Mouse (Mus musculus) adrenal gland (tissue): ENCODE results near the gene Slc6a19.
"Not testable (repeated sequence)": the region's sequence is repeated elsewhere in the genome, so short reads cannot be mapped to it uniquely, and the experiment has no call there.

Experiments used
- intact Hi-C: fragments of 180-260 bp; cut with DNase I; formaldehyde crosslinking; loops from one replicate; pipeline ENCODE4 v1.15.1; 2025

Slc6a19 gene

DNA sequence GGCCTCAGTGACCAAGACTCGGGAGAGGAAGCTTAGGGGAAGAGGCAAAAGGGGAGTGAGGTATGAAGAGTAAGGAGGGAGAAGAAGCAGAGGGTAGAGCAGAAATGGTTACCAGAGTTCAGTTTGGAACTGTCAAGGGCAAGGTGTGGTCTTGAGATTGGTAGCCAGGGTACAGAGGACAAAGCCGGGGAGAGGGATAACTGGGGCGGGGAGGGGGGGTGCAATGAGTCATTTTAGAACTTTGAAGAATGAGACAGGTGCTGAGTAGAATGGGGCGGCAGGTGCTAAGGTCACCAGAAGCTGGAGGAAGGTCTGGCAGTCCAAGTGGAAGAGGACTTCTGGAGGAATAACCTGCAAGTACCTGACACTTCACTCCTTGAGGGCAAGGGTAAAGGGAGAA is 8.5 kb upstream of the Slc6a19 start:
- intact Hi-C loops: loop anchor here (5.0 kb wide), 1 partner anchor 66 kb away; no protein-coding TSS in a partner anchor

DNA sequence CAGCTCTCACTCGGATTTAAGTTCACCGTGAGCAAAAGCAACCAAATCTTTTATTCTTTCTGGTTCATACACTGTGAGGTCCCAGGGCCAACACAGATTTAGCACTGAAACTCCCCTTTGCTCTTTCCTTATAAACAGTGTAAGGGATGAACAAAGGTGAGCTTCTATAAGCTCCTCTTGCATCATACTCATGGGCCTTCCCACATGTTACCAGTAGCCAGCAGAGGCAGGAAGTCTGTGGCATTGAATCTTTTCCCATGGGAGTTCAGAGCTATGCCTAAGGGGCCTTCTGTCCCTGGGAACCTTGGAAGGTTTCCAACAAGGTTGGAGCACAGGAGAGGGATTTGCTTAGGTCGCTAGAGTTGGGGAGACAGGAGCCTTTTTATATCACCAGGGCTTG is 7.6 kb upstream of the Slc6a19 start:
- intact Hi-C loops: loop anchor here (5.0 kb wide), 1 partner anchor 65 kb away; no protein-coding TSS in a partner anchor

DNA sequence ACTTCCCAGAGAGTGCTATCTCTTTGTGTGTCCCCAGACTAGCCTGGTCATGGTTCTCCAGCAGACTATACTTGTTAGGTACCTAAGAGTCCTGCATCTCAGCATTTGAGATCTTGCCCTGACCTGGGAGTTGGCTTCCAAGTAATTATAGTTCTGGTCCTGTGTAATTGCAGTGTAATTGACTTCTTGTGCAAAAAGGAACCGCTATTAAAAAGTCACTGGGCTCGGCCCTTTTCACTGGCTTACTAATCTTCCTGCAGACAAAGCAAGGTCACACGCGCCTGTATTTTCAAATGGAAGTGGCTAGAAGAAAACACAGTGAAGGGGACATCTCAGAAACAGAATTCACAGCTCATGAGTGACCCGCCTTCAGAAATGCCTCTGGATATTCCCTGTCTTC is 7.1 kb upstream of the Slc6a19 start:
- intact Hi-C loops: loop anchor here (5.0 kb wide), 1 partner anchor 65 kb away; no protein-coding TSS in a partner anchor

DNA sequence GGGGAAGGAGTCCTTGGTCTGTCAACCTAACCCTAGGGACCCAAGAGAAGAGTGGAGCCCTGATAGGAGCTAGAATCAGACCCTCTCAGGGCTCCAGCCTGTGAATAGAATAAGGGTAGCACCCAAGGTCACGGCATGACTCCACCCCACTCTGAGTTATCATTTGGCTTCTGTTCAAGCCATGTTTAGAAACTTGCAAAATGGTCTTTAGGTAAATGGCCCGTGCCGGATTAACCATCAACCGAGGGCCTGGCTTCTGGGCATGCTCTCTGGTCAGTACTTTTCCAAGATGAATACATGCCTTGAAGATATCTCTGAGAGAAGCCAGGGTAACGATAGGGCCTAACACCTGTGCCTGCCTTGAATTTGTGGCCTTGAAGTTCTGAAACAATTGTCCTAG is 6.6 kb upstream of the Slc6a19 start:
- intact Hi-C loops: loop anchor here (5.0 kb wide), 1 partner anchor 64 kb away; no protein-coding TSS in a partner anchor

DNA sequence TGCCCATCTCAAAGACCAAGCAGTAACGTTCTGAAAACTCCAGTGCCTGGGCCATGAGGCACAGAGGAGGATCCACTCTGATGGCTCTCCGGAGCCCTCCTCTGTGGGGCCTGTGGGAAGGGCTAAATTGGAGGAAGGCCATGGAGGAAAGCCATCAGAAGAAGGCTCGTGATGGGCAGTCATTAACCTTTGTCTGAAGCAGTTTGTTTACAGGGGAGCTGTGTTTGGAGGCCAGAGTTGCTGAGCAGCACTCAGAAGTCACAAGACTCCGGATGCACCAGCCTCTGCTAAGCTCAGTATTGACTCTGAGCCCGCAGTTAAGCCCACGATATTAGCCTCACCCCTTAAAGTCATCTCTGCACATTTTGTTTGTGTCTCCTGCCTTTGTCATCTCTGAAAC is 4.8 kb upstream of the Slc6a19 start:
- intact Hi-C loops: no loop called here

DNA sequence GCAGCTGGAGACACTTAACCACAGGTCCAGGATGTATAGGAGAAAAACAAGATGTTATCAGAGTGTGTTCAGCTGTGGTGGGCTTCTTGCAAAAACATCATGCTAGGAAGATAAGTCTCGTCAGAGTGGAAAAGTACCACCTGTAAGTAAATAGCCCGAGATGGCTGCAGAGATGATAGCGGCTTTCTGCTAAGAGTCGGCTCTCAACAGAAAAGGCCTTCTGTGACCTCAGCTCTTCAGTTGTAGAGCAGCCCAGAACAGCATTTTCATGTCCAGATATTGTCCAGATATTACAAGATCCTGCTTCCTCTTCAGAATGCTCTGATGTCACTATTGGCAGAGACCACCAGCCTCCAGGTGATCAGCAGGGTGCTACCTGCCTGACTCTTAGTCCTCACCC is 1.2 kb downstream of the Slc6a19 start:
- intact Hi-C loops: not testable (repeated sequence)

DNA sequence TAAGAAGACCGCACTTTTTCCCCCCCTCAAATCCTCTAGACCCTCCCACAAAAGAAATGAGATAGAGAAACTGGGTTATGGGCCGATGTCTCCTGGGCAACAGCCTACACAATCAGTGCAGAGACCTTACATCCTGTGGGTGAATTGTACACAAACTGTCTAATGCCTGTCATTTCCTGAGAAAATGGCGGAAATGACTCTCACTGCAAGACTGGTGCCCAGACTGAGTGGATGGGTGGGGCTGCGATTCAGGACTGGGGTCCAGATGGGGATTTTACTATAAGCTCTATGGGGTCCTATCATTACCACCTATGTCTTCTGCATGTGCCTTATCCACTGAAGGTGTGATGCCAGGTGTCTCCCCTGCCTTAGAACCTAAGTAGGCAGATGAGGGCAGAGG is 1.9 kb downstream of the Slc6a19 start:
- intact Hi-C loops: no loop called here

DNA sequence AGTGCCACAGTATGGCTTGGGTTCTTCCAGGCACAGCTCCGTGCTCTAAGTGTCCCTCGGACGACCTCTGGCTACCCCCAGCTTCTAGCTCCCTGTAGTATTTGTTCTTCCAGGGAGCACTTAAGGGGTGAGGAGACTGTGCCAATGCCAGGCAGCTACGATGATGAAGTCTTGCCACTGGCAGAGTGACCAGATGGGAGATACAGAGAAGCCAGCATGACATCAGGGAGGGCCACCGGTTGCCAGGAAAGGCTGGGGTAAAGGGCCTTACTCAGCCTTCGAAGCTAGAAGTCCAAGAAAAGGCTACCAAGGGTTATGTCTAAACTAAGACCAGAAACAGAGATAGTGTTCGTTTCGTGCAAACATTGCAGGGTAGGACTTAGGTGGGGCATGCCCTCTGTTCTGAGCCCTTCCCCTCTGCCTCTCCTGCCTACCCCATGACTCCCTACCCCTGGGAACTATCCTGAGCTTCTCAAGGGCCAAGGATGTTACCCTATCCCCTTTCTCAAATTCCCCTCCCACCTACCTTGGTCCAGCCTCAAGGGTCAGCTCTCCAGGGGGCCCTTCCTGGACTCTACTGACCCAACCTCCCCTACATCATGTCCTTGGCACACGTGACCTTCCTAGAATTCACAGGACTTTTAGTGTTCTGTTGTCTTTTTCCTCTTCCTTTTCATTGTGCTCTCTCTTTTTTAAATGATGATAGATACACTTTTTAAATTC is 3.3 kb downstream of the Slc6a19 start:
- intact Hi-C loops: no loop called here

DNA sequence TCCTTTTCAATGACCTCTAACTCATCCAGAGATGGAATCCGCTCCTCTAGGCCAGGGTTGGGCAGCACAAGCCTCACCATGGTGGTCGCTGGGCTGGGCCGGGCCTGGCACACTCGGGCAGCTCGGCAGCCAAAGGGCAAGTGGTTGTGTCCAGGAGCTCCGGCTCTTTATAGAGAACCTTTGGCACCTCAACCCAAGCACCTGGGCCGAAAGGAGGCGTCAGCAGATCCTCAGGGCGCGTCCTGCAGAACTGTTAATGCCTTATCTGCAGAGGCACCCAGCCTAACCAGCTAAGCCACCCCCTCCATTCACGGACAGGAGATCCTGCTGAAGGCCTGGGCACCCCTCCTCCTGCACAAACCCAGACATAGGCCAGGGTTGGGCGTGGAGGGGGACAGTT is 4.1 kb downstream of the Slc6a19 start:
- intact Hi-C loops: no loop called here

DNA sequence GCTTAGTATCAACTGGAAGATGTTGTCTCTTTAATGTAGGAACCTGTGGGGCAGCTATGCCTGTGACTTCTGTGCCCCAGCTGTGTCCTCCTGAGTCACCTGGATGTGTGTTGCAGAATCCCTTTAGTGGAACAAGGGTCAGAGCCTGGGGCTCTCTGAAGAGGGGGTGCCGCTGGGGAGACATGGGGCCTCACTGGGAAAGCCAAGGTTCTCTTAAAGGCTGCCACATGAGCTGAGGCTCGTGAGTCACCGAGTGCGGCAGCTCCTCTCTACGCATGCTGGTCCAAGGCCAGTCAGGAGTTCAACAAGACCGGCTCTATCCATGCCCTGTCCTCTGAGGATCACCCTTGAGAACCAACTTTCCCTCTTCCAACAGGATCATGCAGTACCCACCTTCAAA is 5.0 kb downstream of the Slc6a19 start:
- intact Hi-C loops: loop anchor here (5.0 kb wide), 1 partner anchor 187 kb away; no protein-coding TSS in a partner anchor

DNA sequence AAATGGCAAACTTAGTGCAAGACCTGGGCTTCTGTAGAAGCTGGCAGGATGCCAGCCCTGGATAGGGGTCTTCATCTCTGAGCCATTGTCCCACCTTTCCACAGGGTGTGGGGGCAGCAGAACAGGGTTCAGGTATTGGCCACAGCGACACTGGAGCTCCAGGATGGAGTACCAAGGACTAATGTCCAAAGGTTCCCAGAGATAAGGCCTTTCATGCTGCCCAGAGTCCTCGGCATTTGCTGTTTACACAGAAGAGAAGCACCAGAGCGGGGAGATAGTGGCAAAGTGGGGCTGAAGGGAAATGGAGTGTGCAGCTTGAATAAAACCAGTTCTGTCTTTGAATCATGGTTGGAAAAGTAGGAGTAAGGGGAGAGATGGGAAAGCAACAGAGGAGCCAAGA is 8.1 kb downstream of the Slc6a19 start:
- intact Hi-C loops: loop anchor here (5.0 kb wide), 1 partner anchor 184 kb away; no protein-coding TSS in a partner anchor

DNA sequence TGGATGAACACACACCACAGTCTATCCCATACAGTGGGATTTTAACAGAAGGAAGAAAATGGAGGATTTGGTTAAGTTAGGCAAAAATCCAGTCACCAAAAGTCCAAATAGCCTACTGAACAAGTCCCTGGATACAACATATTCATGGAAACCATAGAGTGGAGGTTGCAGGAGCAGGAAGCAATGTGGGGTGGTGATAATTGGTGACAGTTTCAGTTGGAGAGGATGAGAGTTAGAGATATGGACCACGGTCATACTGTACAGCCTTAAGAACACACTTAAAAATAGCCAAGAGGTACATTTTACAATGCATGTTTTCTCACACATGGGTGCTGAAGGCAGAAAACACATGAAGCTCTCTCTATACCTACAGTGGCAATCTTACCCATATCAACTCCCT is 9.7 kb downstream of the Slc6a19 start:
- intact Hi-C loops: loop anchor here (5.0 kb wide), 1 partner anchor 183 kb away; no protein-coding TSS in a partner anchor

DNA sequence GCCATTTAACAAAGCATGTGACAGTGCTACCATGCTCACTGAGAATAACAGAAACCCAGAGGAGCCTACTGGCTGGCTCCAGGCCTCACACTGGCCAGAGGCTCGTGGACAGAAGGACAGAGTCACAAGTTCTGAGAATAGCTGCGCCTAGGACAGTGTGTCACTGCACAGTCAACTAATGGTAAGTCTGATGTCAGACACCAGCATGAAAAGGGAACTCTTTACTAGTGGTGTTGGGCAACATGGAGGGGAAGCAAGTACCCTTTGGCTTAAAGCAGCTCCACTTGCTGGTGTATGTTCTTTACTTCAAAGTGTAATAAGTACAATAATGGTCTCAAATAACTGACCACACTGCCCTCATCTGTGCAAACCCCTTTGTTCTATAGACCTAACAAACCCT is 11.3 kb downstream of the Slc6a19 start:
- intact Hi-C loops: loop anchor here (2.0 kb wide), 1 partner anchor 47 kb away; no protein-coding TSS in a partner anchor

DNA sequence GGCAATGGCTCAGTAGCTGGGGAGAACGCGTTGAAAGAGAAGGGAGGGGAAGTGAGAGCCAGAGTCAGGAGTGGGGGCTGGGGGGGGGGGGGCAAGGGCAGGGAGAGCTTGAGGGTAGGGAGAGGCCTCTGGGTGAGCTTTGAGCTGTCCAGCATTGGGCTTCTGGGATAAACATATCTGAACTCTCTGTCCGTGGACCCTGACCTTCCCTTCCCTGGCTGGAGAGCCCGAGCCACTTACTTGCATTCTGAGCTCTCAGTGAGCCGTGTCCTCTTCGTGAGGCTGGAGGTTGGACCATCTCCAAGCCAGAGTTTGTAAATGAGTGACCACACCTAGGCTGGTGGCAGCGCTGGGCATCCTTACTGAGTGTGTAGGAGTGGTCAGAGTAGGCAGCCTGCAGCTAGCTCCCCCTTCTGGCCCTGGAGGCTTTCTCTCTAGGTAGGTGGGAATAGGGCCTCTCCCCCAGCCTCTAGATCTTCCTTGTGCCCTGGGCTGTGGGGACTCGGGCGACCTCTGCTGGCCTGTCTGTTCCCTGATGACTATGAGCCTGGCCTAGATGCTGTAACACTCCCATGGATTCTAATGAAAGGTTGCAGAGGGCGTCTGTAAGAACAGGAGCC is 12.3 kb downstream of the Slc6a19 start:
- intact Hi-C loops: loop anchor here (2.0 kb wide), 1 partner anchor 46 kb away; no protein-coding TSS in a partner anchor

DNA sequence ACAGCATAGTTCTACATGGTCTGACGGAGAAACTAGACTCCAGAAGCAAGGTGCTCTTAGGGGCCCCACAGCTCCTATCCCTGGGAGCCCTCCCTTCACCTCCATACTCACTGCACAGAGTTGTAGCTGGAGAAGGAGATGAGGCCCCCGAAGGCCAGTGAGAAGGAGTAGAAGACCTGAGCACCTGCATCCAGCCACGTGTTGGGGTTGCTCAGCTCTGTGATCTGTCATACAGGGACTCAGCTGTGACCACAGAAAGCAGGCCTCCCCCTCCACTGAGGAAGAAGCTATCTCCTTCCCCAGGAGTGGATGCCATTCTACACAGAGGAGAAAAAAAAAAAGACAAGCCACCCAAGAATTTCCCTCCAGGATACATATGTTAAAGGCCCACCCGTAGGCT is 15.7 kb downstream of the Slc6a19 start:
- intact Hi-C loops: no loop called here

DNA sequence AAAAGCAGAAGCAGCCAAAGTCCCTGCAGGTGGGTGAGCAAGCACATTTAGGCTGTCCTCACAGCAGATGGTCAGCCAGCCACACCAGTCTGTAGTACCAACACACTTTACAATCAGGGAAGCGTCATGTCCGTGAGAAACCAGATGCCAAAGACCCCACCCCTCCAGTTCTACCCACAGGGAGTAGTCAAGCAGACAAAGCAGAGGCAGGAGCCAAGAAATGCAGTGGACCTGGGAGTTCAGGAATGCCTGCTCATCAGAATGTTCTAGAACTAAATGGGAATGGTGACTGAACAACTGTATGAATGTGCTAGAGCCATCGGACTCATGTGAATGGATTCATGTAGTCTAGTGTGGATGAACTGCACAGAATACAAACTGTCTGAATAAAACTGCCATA is 17.1 kb downstream of the Slc6a19 start:
- intact Hi-C loops: no loop called here

DNA sequence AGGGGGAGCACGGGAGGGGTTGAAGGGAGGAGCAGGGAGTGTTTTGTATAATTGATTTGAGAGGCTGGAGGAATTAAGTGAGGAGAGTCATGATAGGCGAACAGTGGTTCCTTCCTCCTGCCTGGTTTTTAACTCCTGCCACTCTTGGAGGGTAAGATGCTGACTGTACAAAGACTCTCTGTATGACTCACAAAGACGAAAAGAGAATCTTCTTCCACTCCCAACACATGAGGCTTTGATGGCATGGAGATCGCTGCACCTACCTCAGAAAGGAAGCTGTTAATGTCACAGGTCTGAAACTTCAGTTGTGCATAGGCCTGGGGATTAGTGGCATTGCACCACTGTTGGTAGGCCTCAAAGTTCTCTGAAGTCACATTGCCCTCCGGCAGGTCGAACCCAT is 19.2 kb downstream of the Slc6a19 start:
- intact Hi-C loops: no loop called here

DNA sequence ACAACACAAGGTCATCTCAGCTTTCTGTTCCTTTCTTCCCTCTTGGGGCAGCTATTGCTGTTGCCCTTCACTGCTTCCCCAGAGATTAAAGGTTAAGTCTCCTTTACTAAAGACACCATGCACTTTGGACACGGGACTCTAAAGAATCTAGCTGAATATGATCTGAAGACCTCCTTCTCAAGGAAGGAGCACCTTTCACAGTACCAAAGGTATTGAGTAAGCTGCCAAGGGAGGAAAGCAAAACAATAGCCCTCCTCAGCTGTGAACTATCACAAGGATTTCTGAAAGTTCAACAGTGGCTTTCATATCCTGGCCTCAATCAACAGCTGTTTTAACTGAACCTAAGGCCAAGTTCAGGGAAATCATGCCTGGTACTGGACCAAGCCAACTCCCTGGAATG is 20.3 kb downstream of the Slc6a19 start:
- intact Hi-C loops: no loop called here

DNA sequence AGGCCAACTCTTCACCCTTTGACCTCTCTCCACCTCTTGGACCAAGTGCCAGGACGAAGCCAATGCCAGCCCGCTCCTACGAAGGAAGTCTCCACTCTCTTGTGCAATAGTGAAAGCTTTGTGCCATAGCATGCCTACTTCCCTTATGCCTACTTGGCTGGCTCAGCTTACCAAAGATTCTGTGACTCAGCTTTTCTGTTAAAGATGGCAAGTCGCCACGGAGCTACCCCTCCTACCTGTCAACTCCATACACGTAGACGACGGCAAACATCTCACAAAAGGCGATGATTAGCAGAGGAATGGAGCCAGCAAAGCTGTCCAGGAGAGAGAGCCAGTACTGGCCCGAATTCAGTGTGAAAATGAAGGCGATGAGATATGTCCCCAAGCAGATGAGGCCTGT is 21.0 kb downstream of the Slc6a19 start:
- intact Hi-C loops: no loop called here

DNA sequence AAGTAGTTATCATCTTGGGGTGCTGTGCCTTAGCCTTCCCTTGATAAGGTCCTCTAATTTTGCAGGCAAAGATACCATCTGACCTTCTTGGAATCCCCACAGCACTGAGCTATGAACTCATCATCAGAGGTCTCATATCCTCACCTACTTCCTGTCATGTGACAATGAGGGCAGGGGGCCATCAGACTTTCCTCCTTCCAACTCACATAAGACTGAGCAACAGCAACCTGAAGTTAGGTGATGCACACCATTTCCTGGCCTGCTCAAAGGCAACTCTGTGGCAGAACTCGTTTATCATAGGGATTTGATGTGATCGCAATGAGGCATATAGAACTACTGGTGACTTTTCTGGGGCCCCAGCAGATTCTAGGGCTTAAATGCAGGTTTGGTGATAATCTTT is 22.4 kb downstream of the Slc6a19 start:
- intact Hi-C loops: no loop called here

DNA sequence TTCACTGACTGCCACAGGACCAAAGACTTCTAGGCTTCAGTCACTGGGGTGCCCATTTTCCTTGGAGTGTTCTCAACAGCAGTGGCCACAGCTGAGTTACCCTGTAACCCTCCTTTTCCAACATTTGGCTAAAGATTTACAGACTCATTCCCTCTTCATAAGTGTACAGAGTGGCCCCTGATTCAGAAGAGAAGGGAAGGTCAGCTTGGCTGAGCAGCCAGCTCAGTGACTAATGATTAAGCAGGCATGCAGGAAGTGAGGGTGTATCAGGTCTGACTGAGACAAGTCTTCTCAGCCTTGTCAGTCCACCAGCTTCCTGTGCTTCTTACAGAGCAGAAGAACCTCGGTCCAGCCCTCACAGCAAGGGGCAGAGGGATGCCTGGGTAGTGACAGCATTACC is 24.3 kb downstream of the Slc6a19 start:
- intact Hi-C loops: no loop called here

DNA sequence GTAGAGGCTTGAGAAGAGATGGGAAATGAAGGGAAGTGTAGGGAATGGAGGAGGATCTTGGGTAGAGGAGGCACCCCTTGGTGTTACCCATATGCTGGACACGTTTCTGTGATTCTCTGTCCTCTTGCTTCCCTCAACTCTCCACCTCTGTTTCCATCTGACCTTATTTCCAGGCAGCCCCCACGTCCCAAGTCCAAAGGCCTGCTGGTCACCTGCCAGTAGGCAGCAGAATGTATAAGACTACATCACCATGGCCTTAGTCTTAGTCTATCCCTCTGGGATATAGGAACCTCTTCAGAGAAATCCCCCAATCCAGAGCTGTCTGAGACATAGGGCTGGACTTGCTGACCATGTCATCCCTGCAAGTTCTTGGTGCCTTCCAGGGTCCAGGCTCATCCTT is 25.4 kb downstream of the Slc6a19 start:
- intact Hi-C loops: no loop called here

DNA sequence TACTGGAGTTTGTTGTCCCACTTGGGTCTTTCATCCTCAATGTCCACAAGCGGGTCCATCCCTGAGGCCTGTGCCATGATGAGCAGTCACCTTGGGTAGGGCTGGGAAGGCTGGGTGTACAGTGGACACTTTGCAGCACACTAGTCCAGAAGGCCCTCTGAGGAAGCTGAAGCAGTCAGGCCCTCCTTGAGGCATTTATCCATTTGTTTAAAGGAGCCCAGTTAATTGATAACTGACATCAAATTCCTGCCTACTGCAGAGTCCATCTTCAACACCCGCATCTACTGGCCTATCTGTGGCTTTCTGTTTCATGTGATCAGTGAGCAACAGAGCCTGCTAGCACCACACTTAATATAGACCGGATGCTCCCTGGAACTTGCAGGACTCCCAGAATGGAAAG is 26.8 kb downstream of the Slc6a19 start, which contains the start of gene Slc6a18:
Slc6a18 (minus strand) TSS at position 171 of the 400 bp plus-strand sequence.
- intact Hi-C loops: no loop called here
